Mouse (Mus musculus) stomach, embryonic 15.5 days (tissue): ENCODE results near the gene Cope. TPM values are rescaled to one million over a fixed set of nuclear protein-coding genes. Genes with fewer than 3 reads are reported as not detected.

Experiments used
- ATAC-seq: fragments of 200-750 bp; cut with Nextera tagmentation; 2 replicates; pipeline ENCODE4 v1.8.0; 2017; ENCODE audit warnings: low read depth, moderate number of reproducible peaks, moderate TSS enrichment; ENCODE audit not compliant: insufficient read depth, low FRiP score
- H3K27ac ChIP-seq: fragments of 300-500 bp; sonication (generic); 2 replicates; pipeline ENCODE4 v1.5.1; 2015; ENCODE audit warnings: mild to moderate bottlenecking, inconsistent platforms
- H3K27me3 ChIP-seq: fragments of 300-500 bp; sonication (generic); replicated peaks from 2 replicates; pipeline ENCODE4 v1.6.1; 2015; ENCODE audit warnings: inconsistent platforms
- H3K36me3 ChIP-seq: fragments of 300-500 bp; sonication (generic); 2 replicates; pipeline ENCODE4 v1.6.1; 2015; ENCODE audit warnings: inconsistent platforms
- H3K4me1 ChIP-seq: fragments of 300-500 bp; sonication (generic); 2 replicates; pipeline ENCODE4 v1.6.1; 2015; ENCODE audit warnings: inconsistent platforms
- H3K4me2 ChIP-seq: fragments of 300-500 bp; sonication (generic); 2 replicates; pipeline ENCODE4 v1.6.1; 2015; ENCODE audit warnings: mild to moderate bottlenecking, inconsistent platforms
- H3K4me3 ChIP-seq: fragments of 300-500 bp; sonication (generic); replicated peaks from 2 replicates; pipeline ENCODE4 v1.5.1; 2015; ENCODE audit warnings: inconsistent platforms
- H3K9ac ChIP-seq: fragments of 300-500 bp; sonication (generic); 2 replicates; pipeline ENCODE4 v1.6.1; 2015; ENCODE audit warnings: inconsistent platforms
- H3K9me3 ChIP-seq: fragments of 300-500 bp; sonication (generic); 2 replicates; pipeline ENCODE4 v1.6.1; 2016; ENCODE audit warnings: inconsistent platforms
- WGBS: fragments of 180-500 bp; shearing (Covaris S2); methylation state at CpG from one replicate; pipeline ENCODE4 v1.1.7; 2015; 5-methylcytosine and 5-hydroxymethylcytosine counted together
- polyA plus RNA-seq: library from polyadenylated mRNA; unstranded; fragments of >200 nt; fragmentation: Nextera tagmentation; extraction: Ambion mirVana; gene quantifications from 2 replicates; pipeline ENCODE4 v1.2.1, GENCODE M21; 2015

Gene Cope
- polyA plus RNA-seq, result 379 and 398 TPM in 2 replicates

DNA sequence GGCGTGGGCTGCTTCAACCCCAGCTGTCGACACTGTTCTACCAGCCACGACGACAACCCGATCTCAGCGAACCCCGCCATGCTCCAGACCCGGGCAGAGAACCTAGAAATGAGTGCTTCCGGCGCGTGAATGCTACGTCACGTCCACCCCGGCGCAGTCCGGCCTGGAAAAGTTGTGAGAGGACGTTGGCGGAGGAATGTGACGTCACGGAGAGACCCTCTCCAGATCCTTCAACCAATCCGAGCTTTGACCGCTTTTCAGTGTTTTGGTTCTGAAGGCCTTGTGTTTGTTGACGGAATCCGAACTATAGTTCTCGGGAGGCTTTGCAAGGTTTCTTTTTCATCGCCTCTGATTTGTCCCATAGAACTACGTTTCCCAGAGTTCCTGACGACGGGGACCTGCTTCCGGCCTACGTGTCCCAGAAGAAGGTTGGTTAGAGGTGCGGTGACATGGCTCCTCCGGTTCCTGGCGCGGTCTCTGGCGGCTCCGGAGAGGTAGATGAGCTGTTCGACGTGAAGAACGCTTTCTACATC, at the start of gene Cope, which contains the start of gene Ddx49:
Gene Cope (plus strand): TSS at position 161 of the 533 bp plus-strand sequence.
Gene Ddx49 (minus strand): TSS at position 132 of the 533 bp plus-strand sequence.
- peaks cover 33% of the 10 kb centered on the region for H3K36me3 ChIP-seq
- under 1% methylated on average over 40 of the region's 40 CpGs for WGBS

DNA sequence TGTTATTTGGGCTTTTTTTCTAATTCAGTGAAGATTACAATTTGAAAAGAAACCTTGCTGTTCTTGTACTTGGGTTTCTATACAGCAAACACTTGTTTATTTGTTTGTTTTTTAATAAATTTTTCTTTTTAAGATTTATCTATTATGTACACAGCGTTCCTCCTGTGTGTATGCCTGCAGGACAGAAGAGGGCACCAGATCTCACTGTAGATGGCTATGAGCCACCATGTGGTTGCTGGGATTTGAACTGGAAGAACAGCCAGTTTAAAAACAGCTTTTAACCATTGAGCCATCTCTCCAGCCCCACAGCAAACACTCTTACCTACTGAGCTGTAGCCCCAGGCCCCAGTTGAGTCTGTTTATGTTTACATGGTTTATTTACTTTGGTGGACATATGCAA, 47.7 kb upstream of the Cope start:
- 76% methylated on average over 1 of the region's 1 CpGs for WGBS
- no peaks in the 10 kb centered on the region for H3K4me1 ChIP-seq
- peaks cover 76% of the 10 kb centered on the region for H3K36me3 ChIP-seq
- no peaks in the 10 kb centered on the region for H3K9me3 ChIP-seq
- no peaks in the 10 kb centered on the region for H3K27me3 ChIP-seq
- no peak overlapping the region for H3K4me3 ChIP-seq
- H3K4me2 ChIP-seq, result no peak overlapping the region
- no peak overlapping the region for H3K27ac ChIP-seq
- H3K9ac ChIP-seq, result no peak overlapping the region
- no peak for ATAC-seq

More for the DNA sequence above, at the start of gene Cope, which contains the start of gene Ddx49:
- H3K4me1 ChIP-seq, result peaks cover 16% of the 10 kb centered on the region
- H3K9ac ChIP-seq, result peak within 1 kb of the TSS; percentile 87
- ATAC-seq, result peak; percentile 91
- H3K4me3 ChIP-seq, result peak within 1 kb of the TSS; percentile 82
- H3K27me3 ChIP-seq, result no peaks in the 10 kb centered on the region
- H3K9me3 ChIP-seq, result no peaks in the 10 kb centered on the region
- peak within 1 kb of the TSS; percentile 86 for H3K4me2 ChIP-seq
- H3K27ac ChIP-seq, result peak within 1 kb of the TSS; percentile 63; the same call in 1 of the 2 replicates

DNA sequence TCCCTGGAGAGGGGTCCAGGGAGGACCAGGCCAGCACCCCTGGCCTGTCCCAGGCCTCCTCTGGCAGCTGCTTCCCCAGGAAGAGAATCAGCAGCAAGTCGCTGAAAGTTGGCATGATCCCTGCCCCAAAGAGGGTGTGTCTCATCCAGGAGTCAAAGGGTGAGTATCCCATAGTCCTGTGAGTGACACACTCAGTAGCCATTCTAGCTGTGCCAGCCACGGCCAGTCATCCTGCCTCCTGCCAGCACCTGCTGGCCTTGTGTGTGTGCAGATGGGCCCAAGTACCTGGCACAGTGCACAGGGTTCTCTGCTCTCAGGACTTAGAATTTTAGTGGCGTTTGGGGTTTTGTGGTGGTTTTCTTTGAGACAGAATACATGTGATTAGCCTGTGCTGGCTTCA, 44.9 kb upstream of the Cope start:
- H3K27ac ChIP-seq, result no peak overlapping the region
- no peak overlapping the region for H3K9ac ChIP-seq
- H3K36me3 ChIP-seq, result peaks cover 78% of the 10 kb centered on the region
- no peak for ATAC-seq
- H3K9me3 ChIP-seq, result no peaks in the 10 kb centered on the region
- no peak overlapping the region for H3K4me2 ChIP-seq
- H3K4me1 ChIP-seq, result no peaks in the 10 kb centered on the region
- no peaks in the 10 kb centered on the region for H3K27me3 ChIP-seq
- H3K4me3 ChIP-seq, result no peak overlapping the region
- 80% methylated on average over 3 of the region's 3 CpGs for WGBS

DNA sequence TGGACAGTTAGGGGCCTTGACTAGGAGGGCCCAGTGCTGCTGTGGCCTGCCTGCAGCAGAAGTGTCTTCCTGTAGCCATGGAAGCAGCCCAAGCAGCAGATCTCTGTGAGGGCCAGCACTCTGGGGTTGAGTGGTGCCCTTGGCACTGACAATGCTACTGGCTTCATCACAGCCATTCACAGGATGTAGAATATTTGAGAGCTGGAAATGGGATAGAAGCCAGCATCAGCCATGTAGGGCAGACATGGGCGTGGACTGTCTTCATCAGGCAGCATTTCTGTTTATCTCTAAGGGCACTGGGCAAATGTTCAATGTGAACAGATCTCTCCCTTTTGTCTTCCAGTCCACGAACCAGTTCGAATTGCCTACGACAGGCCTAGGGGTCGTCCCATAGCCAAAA, 43.7 kb upstream of the Cope start:
- 90% methylated on average over 5 of the region's 5 CpGs for WGBS
- no peak for ATAC-seq
- H3K27me3 ChIP-seq, result no peaks in the 10 kb centered on the region

DNA sequence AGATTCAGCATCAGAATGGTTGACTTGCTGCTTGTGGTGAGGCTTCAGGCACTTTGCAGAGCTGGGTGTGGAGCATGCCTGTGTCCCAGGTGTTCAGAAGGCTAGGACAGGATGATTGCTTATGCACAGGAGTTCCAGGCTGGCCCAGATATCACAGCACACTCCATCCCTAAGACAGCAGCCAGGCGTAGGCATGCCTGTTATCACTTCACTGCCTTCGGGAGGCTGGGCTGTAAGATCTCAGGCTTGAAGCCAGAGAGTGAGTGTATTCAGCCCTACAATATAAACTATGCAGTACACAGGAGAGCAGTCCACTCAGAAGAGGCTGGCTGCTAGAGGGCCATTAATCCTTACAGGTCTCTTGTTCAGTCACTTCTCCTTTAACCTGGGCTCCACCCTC, 43.3 kb upstream of the Cope start:
- Histone ChIP-seq H3K4me2 (no peak overlapping the region), H3K9ac (no peak overlapping the region), H3K27ac (no peak overlapping the region), H3K27me3 (no peaks in the 10 kb centered on the region), H3K36me3 (peaks cover 78% of the 10 kb centered on the region), H3K4me3 (no peak overlapping the region), H3K4me1 (no peaks in the 10 kb centered on the region), H3K9me3 (no peaks in the 10 kb centered on the region)
- WGBS, result 79% methylated on average over 2 of the region's 2 CpGs
- ATAC-seq, result 0 out of 2 replicates have a peak, but pooled peaks have one; percentile 15

More for the DNA sequence above, 43.7 kb upstream of the Cope start:
- no peaks in the 10 kb centered on the region for H3K4me1 ChIP-seq
- no peak overlapping the region for H3K27ac ChIP-seq
- H3K9me3 ChIP-seq, result no peaks in the 10 kb centered on the region
- peaks cover 78% of the 10 kb centered on the region for H3K36me3 ChIP-seq
- H3K9ac ChIP-seq, result no peak overlapping the region
- H3K4me3 ChIP-seq, result no peak overlapping the region
- H3K4me2 ChIP-seq, result no peak overlapping the region

DNA sequence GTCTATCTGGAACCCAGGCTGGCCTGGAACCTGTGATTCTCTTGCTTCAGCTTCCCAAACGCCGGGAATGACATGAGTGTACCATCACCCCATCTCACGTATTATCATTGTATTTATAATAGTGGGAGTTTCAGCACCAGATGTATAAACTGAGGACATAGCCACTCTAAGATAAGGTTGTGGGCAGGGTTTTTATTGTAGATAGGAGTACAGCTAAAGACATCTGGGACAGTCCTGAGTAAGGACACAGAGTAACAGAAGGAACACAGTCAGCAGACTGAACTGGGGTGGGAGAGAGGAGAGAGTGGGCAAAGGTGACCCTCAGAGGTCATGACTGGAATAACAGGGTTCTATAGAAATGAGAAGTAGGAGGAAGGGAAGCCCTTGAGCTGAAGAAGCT, 34.6 kb upstream of the Cope start:
- no peak overlapping the region for H3K9ac ChIP-seq
- 72% methylated on average over 3 of the region's 3 CpGs for WGBS
- no peaks in the 10 kb centered on the region; the same call in 1 of the 2 replicates for H3K4me1 ChIP-seq
- H3K4me2 ChIP-seq, result no peak overlapping the region
- peaks cover 21% of the 10 kb centered on the region for H3K36me3 ChIP-seq
- H3K27me3 ChIP-seq, result no peaks in the 10 kb centered on the region
- no peaks in the 10 kb centered on the region for H3K9me3 ChIP-seq
- ATAC-seq, result no peak
- no peak overlapping the region for H3K4me3 ChIP-seq
- H3K27ac ChIP-seq, result no peak overlapping the region

DNA sequence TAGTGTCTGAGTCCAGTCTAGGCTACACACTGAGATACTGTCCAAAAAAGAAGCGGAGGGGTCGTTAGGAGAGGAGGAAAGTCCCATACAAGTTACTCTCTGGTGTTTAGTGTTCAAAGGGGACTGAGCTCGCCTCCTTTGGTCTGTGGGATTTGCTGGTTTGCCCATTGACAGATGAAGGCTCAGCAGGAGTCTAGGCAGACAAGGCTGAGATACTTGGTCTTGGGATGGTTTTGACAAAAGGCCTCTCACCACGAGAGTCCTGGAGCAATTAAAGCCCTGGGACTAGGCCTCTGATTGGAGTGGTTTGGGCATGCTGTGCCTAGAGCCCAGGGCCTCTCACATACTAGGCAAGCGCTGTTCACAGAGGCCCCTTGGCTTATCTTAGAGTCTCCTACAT, 34.0 kb upstream of the Cope start:
- H3K9me3 ChIP-seq, result no peaks in the 10 kb centered on the region
- no peak overlapping the region for H3K9ac ChIP-seq
- WGBS, result 62% methylated on average over 5 of the region's 5 CpGs
- no peak overlapping the region for H3K4me2 ChIP-seq
- no peak overlapping the region for H3K27ac ChIP-seq
- H3K4me3 ChIP-seq, result no peak overlapping the region
- H3K4me1 ChIP-seq, result no peaks in the 10 kb centered on the region; the same call in 1 of the 2 replicates
- peaks cover 15% of the 10 kb centered on the region for H3K36me3 ChIP-seq
- no peak for ATAC-seq
- no peaks in the 10 kb centered on the region for H3K27me3 ChIP-seq

DNA sequence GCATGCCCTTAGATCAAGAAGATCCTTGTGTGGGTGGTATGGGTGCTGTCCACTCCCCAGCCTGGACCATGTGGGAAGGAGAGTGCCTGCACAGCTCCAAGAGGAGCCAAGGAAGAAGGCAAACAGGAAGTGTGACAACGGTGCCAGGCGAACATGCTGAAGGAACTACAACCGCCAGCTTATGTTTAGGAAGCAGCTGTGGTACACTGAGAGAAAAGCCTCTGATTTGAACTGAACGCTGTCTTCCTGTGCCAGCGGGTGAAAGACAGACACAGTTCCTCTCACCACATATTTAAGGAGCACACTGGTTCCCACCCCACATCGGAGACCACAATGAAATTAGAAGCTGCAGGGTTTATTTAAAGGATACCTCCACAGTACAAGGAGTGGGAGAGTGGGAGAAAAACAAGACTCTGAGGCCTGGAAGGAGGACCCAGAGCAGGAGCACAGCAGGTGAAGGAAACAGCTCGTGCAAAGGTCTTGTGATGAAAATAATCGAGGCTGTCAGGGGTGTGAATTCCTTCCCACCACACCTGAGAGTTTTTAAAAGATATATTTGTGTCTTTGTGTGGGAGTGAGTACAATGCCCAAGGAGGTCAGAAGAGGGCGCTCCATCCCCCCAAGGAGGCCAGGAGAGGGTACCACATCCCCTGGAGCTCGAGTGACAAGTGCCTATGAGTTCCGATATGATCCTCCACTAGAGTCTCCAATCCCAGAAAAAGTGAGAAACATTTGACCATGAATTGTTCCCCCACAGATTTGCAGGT, 33.3 kb upstream of the Cope start:
- Histone ChIP-seq H3K36me3 (peaks cover 10% of the 10 kb centered on the region), H3K4me3 (no peak overlapping the region), H3K9ac (no peak overlapping the region), H3K4me2 (no peak overlapping the region), H3K4me1 (no peaks in the 10 kb centered on the region; the same call in 1 of the 2 replicates), H3K27me3 (no peaks in the 10 kb centered on the region), H3K9me3 (no peaks in the 10 kb centered on the region), H3K27ac (no peak overlapping the region)
- no peak for ATAC-seq
- WGBS, result 50% methylated on average over 11 of the region's 11 CpGs

DNA sequence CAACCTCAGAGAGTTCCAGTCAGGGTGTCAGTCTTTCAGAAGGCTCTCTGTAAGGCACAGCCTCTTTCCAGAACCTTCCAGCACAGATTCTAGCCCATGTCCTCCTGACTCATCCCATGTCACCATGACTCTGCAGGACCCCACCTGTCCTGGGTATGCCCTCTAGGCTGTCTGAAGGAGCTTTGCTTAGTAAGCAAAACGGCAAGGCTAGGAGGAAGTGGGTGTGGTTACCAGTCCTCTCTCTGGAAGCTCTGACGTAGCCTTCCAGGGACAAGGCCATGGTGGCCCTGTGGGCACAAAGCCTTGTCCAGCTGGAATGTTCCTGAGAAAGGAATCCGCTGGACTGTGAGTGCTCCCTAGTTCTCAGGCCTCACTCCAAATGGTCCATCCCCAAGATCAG, 29.4 kb upstream of the Cope start:
- Histone ChIP-seq H3K4me1 (peaks cover 3% of the 10 kb centered on the region; the same call in 1 of the 2 replicates), H3K27ac (no peak overlapping the region), H3K27me3 (no peaks in the 10 kb centered on the region), H3K9ac (no peak overlapping the region), H3K4me2 (no peak overlapping the region), H3K36me3 (no peaks in the 10 kb centered on the region), H3K4me3 (no peak overlapping the region), H3K9me3 (no peaks in the 10 kb centered on the region)
- peak; percentile 48; the same call in 1 of the 2 replicates for ATAC-seq
- WGBS, result 38% methylated on average over 3 of the region's 3 CpGs

DNA sequence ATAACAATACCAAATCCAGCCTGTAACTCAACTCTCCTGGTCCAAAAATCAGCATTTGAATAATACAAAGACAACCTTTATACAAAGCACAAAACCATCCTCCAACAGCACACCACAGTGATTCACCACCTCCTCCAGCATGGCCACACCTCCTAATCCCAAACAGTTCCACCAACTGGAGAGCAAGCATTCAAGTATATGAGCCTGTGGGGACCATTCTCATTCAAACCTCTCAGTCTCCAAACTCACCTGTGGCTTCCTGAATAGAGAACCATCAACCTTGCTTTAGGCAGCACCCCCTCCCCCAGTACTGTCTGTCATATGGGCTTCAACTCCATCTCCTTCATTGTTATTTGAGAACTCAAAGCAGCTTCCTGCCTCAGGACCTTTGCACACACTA, 28.0 kb upstream of the Cope start:
- Histone ChIP-seq H3K4me3 (no peak overlapping the region), H3K4me1 (peaks cover 6% of the 10 kb centered on the region), H3K27ac (no peak overlapping the region), H3K9ac (no peak overlapping the region), H3K9me3 (no peaks in the 10 kb centered on the region), H3K4me2 (no peak overlapping the region), H3K36me3 (no peaks in the 10 kb centered on the region), H3K27me3 (no peaks in the 10 kb centered on the region)
- ATAC-seq, result no peak

DNA sequence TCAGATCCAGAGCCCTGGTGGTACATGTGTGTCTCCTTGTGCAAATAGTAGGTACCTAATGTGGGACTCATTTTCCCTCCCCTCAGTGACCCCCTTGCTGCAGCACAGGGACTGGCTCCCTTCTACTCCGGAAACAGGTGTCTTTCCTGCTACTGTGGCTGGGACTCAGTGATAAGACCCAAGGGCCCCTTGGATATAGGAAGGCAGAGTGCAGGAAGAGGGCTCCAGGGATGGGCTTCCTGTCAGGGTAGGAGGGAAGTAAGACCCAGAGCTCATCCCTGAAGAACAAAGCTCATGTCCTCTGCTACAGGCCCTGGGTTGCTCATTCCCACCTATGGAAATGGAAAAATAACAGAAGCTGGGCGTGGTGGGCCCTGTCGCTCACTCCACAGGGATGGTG, 25.8 kb upstream of the Cope start:
- Histone ChIP-seq H3K9ac (no peak overlapping the region), H3K4me3 (no peak overlapping the region), H3K9me3 (no peaks in the 10 kb centered on the region), H3K27me3 (no peaks in the 10 kb centered on the region), H3K4me2 (no peak overlapping the region), H3K27ac (no peak overlapping the region), H3K36me3 (no peaks in the 10 kb centered on the region), H3K4me1 (peaks cover 6% of the 10 kb centered on the region)
- no peak for ATAC-seq
- 72% methylated on average over 3 of the region's 3 CpGs for WGBS

DNA sequence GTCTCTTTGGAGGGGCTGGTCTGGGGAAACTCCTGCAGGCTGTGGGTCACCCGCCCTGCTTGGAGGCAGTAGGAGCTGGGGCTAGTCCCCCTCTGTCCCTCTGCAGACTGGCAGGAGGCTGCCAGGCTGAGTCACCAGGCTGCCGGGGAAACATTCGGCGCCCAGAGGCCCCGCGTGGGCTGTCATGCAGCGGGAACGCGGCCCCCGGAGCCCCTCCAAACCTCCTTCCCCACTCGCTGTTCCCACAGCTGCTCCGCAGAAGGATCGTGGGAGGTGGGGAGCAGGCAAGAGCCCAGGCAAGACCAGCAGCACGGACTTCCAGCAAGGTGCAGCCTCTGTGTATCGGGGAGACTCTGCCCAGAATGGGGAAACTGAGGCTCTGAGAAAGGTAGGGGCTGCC, 24.1 kb upstream of the Cope start:
- no peak for ATAC-seq
- no peaks in the 10 kb centered on the region for H3K36me3 ChIP-seq
- WGBS, result 53% methylated on average over 15 of the region's 15 CpGs
- peaks cover 14% of the 10 kb centered on the region for H3K4me1 ChIP-seq
- H3K27ac ChIP-seq, result no peak overlapping the region
- no peak overlapping the region for H3K4me3 ChIP-seq
- H3K9ac ChIP-seq, result no peak overlapping the region
- H3K27me3 ChIP-seq, result no peaks in the 10 kb centered on the region
- H3K4me2 ChIP-seq, result 0 out of 2 replicates have a peak overlapping the region, but pooled peaks have one; percentile 14
- no peaks in the 10 kb centered on the region for H3K9me3 ChIP-seq
